Mouse (Mus musculus) lung, adult 2 months (tissue): ENCODE measurements around the gene Wdr73.
A peak's percentile ranks its signal among the peaks of the same experiment; 100 is the strongest.

ENCODE experiments used
- CTCF ChIP-seq: fragments of 200-500 bp; IDR thresholded peaks from 2 replicates; pipeline ENCODE4 v1.5.1; 2011; ENCODE audit warnings: mild to moderate bottlenecking, low read length, control low read depth; ENCODE audit not compliant: insufficient read depth
- POLR2A ChIP-seq: fragments of 200-500 bp; IDR thresholded peaks from 2 replicates; pipeline ENCODE4 v1.6.1; 2011; ENCODE audit warnings: low read depth, mild to moderate bottlenecking, control low read depth, low read length, borderline replicate concordance; ENCODE audit errors: extremely low read depth

- TF ChIP-seq POLR2A (no peak), CTCF (peak; percentile 83)
These were observed 51.4 kb downstream of the Wdr73 start for GRCm38 (mm10) chr7:80849710-80850109.
